Mouse (Mus musculus): ENCODE measurements around the gene Tpo. TPM values are rescaled to one million over a fixed set of nuclear protein-coding genes. Genes with fewer than 3 reads are reported as not detected.
A peak's percentile ranks its signal among the peaks of the same experiment; 100 is the strongest.

The Tpo gene
- total RNA-seq, 2 experiments from 2014 or later: 0.27 TPM; not detected in 1

DNA sequence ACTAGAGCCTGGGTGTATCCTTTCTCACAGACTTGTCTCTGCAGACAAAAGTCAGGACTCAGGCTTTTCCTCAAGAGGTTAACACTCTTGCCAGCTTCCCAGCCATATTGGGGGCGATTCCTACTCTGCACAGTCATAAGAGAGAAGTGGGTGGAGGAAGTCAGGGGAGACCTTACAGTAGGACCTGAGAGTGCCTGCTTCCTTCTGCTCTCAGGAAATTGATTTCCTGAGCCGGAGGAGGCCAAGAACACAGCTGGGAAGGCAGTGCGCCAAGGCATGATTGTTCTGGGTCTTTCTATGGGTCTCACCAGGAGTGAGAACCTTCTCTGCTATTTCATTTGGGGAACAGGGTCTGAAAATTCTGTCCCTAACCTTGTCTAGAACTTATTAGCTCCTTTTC is 48.5 kb downstream of the Tpo start:
- no peak for DNase-seq (ENCODE audit: extremely low spot score in 1 of 2, low spot score in 1 of 2)

DNA sequence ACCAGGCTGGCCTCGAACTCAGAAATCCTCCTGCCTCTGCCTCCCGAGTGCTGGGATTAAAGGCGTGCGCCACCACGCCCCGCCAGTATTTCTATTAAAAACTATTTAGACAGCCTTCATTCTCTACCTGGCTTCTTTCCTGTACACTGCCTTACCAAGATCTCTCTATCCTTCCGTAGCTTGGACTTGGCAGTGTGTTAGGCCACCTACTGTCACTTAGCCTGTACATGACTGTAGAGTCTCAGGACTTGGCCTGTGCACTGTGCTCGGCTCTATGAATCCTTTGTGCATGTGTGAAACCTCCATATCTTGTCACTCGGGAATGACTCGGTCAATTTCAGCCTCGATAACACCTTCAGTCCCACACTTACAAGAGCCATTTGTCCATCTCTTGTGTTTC is 55.4 kb downstream of the Tpo start:
- DNase-seq (ENCODE audit: extremely low spot score in 1 of 2, low spot score in 1 of 2): no peak

DNA sequence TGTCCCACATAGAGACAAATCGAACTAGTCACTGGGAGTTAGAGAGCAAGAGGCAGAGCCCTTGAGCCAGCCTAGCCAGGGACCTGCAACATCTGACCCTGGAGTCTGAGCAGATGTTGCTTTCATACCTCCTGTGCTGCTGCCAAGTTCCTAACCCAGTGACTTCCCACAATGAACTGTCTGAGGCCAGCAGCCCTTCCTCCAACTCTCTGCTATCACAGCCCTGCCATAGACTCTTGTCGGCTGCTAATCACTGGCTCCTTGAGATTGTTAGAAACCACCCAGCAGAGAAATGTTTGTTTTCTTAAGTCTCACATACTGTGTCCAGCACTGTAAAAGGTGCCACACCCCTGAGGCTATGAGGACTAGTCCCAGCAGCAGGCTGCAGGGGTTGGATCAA is 56.1 kb downstream of the Tpo start:
- no peak for DNase-seq (ENCODE audit: extremely low spot score in 1 of 2, low spot score in 1 of 2)

DNA sequence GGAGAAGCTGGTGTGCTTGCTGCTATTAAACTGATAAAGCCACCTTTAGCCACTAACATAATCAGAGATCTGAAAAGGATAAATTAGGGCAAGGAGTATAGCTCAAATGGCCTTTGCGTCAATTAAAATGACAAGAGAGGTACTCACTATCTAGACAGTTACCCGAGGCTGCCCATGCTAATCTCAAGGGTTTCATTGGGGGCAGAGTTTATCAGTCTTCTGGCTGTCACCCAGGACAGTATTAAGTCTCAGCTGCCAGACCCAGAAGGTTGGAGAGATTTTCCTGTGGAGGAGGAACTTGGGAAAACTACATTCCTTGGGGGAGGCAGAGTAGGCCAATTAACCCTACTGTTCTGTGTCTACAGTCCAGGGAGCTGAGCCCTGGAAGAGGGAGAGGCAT is 63.1 kb downstream of the Tpo start:
- DNase-seq (ENCODE audit: extremely low spot score in 1 of 2, low spot score in 1 of 2): no peak

DNA sequence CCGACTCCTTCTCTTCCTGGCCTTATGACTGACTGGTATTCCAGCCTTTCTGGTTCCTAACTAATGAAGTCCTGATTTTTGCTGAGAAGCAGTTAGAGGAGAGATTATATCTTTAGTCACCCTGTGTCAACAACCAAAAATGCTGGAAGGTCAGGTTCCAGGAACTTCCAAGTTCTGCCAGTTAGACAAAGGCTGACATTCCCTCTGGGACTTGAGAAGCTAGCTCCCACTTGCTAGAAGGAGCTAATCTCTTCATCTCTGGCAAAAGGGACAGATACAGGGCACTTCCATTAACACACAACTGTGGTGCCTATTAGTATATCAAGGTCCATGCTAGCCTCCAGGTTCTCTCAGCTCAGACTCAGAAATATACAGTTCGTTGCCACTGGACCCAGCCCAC is 64.6 kb downstream of the Tpo start:
- DNase-seq (ENCODE audit: extremely low spot score in 1 of 2, low spot score in 1 of 2): no peak

DNA sequence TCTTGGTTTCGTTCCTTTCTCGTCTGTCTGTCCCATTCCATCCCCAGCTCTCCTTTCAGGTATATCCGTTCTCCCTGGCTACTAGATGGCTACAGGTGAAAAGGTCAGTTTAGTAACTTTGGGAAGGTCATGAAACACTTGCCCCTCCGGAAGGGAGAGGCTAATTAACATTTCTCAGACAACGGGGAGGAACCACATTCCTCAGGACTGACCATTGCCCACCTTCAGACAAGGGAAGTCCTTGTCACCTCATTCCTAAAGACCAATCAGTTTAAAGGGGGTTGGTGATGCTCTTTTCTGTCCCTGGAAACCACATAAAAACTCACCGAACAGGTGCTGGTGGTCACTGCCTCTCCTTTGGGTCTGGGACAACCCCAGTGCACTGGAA is 70.3 kb downstream of the Tpo start:
- DNase-seq (ENCODE audit: extremely low spot score in 1 of 2, low spot score in 1 of 2): no peak

DNA sequence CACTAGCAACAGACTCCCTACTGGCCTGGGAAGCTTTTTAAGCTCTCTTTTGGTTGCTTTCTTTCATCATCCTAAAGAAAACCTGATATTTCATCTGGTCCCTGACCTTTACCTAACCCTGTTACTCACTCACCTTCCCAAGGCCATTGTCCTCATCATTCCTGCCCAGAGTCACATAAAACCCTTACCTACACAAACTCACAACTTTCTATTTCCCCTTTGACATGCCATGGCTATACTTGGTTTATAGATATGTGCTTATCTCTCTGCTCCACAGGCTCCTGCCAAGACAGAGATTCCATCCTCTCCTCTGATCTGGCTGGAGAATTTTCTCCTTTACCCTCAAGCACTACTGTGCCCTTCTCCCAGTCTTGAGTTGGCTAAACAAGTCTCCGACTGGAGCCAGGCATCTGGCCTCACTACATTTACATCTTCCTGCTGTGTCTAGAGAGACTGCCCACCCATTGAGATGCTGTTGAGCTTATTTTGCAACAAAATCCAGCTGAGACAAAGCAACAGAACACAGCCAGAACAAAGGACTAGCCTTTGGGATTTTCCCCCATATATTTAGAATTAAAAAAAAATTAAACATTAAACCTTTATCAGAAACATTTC is 70.8 kb downstream of the Tpo start:
- no peak for DNase-seq (ENCODE audit: extremely low spot score in 1 of 2, low spot score in 1 of 2)

DNA sequence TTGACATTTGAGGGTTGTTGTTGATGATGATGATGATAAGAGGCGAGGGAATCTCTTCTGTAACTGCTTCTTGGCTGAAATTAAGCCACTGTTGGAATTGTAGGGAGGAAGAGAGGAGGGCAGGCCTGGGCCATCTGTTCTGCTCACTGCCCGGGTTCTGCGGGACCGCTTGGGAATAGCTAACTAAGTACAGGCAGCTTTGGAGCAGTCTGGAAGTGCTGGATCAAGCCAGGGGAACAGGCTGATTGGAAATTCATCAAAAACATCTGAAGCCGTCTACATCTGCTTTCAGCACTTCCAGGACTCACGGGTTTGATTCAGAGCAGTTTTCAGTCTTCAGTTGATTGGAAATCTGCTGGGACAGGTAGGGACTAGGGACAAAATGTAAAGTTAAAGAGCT is 74.4 kb downstream of the Tpo start:
- no peak for DNase-seq (ENCODE audit: extremely low spot score in 1 of 2, low spot score in 1 of 2)

DNA sequence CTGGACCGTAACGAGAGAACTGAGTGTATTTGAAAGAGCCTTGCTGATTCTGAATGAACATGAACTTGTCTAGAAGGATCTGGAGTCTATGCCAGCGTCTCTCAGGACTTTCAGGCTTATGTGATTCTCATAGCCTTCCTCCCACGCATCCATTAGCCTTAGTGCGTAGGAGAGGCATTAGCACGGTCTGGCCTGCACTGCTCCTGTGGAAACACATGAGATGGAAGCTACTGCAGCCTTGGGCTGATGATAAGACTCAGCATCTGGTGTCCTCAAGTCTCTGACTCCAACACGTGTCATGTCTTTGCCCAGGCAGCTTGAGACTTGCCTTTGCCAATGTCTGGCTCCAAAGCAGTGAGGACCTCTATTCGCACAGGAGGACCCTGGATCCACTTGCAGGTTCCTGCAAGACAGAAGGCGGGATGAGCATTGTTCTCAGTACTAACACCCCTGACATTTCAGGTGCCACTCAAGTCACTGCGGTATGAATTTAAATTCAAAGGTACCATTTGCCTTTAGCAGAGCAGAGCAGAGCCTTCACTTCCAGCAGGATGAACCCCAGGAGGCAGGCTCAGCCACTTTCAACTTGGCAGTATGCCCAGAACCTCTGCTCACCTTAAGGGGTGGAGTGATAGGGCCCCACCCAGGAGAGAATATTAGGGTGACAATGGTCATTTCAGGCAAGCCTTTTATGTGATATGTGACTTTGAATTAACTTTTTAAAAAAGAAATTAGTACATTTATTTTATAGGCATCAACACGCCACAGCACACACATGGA is 77.5 kb downstream of the Tpo start:
- no peak for DNase-seq (ENCODE audit: extremely low spot score in 1 of 2, low spot score in 1 of 2)

DNA sequence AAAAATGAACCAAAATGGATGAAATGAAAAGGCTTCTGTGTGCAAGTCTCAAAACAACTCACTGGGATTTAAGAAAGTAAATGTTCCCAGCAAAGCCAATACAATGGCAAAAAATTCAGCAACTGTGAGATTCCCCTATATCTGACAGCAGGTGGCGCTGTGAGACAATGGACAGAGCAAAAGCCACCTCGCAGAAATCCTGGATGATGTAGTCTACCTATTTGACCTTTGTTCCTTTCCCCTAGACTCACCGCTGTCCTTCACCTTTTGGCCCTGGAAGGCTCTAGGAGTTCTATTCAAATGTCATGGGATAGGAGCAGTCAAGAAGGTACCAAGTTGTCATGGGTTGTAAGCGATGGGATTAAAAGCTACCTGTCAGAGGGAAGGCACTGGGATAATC is 82.2 kb downstream of the Tpo start:
- DNase-seq (ENCODE audit: extremely low spot score in 1 of 2, low spot score in 1 of 2): peak in 1 of 2 experiments; percentile 72

DNA sequence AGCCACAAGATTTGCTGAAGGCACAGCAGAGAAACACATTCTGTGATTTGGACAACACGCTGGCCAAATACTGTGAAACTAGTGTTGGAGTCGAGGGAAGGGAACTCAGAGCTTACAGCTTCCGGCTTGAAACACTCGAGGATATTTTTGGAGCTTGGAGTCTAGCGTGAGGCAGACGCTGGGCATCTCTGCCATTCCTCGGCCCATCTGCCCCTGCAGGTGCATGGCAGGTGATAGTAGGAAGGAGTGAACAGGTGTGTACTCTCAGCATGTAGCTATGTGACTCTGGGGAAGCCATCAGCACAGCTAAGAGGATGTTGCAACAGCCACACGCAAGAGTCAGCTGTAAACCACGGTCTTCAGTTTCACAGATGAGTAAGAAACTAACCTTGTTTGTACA is 82.6 kb downstream of the Tpo start:
- no peak for DNase-seq (ENCODE audit: extremely low spot score in 1 of 2, low spot score in 1 of 2)

DNA sequence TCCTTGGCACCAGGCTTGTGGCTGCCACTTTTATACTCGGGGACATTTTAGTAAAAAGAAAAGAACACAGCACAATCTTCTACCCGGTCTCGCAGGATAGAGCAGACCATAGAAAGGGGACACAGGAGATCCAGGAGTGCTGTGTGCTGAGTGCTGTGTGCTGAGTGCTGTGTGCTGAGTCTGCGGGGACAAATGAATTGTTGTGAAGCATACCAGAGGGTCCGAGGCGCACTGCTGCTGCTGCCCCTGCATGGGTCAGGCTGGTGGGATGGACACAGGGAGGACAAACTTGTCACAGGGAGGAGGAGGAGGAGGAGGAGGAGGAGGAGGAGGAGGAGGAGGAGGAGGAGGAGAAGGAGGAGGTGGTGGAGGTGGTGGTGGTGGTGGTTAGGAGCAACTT is 83.6 kb downstream of the Tpo start:
- no peak for DNase-seq (ENCODE audit: extremely low spot score in 1 of 2, low spot score in 1 of 2)

DNA sequence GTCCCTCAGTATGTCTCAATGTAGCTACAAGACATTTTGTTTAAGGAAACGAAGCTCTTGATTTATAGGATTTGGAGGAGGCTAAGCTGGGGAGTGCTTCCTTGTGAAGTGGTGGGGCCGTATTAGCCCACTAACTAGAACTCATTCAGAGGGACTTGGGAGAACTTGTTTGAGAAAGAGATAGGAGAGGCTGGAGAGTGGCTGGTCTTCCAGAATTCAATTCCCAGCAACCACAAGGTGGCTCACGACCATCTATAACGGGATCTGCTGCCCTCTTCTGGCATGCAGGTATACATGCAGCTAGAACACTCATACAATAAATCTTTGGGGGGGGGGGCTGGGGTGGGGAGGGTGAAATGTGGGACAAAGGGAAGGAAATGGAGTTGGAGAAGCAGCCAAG is 92.3 kb downstream of the Tpo start:
- peak in 1 of 2 experiments; percentile 33 for DNase-seq (ENCODE audit: extremely low spot score in 1 of 2, low spot score in 1 of 2)

DNA sequence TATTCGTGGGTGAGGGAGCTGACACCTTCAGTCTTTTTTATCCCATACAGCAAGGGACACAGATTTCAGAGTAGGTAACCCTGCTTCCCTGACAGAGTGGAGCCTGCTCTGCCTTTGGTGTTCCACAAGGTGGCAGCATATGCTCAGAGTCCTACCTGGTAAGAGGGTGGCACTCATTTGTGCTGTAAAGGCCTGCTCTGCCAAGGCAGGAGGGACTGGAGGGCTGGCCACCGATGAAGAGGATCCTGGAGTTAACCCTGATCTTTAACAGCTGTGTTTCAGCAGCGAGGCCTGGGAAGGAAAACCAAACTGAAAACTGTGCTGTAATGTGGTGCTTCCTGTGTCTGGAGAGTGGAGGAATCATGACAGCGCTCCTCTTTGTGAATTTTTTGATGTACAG is 92.9 kb downstream of the Tpo start:
- peak in 1 of 2 experiments; percentile 50 for DNase-seq (ENCODE audit: extremely low spot score in 1 of 2, low spot score in 1 of 2)

DNA sequence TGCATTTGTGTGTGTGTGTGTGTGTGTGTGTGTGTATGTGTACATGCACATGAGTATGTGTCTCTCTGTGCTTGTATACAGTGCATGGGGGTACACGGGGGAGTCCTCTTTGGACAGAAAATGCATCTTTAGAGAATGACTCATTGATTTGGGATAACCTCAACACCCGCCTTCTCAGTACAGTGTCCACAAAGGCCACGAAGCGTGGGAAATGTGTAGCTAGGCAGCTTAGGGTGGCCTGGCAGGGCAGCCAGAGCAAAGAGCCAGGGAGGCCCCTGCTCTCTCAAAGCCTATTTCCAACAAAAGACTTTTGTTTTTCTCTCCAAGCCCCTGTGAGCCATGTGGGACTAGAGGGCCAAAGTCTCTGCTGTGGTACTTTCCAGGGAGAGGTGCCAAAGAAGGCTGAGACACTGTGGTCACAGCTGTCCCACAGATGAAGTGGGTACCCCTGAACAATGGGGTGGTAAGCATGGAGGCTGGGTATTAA is 95.8 kb downstream of the Tpo start:
- no peak for DNase-seq (ENCODE audit: extremely low spot score in 1 of 2, low spot score in 1 of 2)

DNA sequence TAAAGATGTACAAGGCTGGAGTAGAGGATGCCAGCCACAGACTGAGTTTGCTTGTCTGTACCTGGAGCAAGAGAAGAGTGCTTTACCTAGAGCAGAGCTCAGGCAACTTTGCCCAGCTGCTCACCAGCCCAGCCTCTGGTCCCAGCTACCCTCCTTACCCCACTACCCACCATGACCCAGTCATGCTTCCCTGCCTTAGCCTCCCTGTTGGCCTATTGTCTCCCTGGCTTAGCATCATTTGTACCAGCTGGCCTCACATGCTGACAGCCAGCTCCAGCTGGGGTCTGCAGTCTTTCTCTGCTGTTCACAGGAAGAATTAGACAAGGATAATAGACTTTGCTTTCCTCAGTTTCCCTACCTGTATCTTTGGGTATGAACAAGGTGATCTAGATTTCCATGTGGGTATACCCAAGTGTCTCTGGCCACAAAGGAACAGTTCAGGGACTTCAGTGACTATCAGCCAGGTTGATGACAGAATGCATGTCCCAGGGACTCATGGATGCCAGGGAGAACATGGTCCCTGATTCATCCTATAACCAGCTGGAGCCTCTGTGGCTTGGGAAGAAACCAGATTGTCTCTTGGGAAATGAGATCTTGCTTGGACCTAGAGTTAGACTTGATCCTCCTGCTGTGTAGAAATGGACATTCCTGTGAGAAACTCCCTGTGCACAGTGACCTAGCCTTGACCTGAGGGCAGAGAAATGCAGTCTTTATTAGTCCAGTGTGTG is 96.4 kb downstream of the Tpo start:
- no peak for DNase-seq (ENCODE audit: extremely low spot score in 1 of 2, low spot score in 1 of 2)

DNA sequence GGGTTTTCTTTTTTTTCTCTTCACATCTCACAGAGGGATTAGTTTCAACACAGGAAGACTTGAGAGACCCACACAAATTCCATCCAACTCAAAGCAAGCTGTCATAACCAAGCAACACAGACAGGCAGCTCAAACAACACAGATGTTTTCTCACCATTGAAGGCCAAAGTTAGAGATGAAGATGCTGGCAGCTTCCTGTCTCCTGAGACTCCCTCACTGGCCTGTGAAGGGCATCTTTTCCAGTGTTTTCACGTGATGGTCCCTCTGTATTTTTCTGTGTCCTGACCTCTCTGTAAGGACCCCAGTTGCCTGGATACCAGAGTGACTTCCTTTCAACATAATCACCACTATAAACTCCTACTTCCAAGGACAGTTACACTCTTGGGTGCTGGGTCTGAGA is 97.0 kb downstream of the Tpo start:
- no peak for DNase-seq (ENCODE audit: extremely low spot score in 1 of 2, low spot score in 1 of 2)

DNA sequence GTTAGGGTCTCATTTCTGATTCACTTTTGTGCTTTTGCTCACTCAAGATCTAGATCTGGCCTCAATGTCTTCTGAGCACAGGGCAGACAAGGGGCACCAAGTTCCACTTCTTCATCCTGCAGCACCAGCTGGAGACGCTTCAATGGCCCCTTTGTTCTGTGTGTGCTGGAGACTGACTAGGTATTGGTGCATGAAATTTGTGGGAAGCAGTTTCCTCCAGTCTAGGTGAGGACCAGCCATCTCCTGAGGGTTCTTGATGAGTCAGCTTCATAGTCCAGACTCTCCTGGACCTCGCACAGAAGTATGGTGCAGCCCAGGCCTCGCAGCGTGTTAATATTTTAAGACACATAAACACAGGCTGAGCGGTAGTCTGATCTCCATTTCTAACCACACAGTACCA is 97.7 kb downstream of the Tpo start:
- no peak for DNase-seq (ENCODE audit: extremely low spot score in 1 of 2, low spot score in 1 of 2)

DNA sequence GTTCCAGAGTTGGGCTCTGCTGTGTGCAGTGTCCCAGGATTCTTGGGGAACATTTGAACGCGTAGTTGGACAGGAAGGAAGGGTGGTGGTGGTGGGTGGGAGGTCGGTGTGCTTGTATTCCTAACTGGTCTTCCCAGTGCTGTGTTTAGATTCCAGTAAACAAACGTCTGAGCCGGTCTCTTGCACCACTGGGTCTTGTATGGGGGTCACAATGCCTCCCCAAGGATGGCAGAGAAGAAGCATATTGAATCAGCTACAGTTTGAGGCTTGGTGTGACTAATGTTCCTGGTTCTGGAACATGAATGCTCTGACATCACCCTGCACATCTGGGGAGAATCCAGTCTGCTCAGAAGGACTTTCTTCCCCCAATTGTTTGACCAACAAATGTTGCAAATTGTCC is 101.9 kb downstream of the Tpo start:
- no peak for DNase-seq (ENCODE audit: extremely low spot score in 1 of 2, low spot score in 1 of 2)

DNA sequence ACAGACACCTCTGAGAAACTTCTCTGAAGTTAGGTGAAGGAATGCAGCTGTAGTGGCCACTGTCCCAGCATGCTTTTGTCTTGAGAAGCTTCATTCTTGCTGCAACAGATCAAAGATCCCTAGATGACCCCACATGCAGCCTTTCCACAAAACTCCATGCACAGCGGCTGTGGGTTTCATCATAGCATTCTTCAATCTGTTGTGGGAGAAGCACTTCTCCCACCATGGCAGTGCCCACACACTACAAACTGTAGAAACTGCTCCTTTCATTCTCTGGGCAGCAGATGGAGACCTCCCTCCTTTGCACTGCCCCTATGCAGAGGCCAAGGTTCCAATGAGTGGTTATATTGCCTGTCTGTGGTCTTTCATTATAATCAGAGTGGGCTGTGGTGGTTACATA is 103.3 kb downstream of the Tpo start:
- DNase-seq (ENCODE audit: extremely low spot score in 1 of 2, low spot score in 1 of 2): no peak

DNA sequence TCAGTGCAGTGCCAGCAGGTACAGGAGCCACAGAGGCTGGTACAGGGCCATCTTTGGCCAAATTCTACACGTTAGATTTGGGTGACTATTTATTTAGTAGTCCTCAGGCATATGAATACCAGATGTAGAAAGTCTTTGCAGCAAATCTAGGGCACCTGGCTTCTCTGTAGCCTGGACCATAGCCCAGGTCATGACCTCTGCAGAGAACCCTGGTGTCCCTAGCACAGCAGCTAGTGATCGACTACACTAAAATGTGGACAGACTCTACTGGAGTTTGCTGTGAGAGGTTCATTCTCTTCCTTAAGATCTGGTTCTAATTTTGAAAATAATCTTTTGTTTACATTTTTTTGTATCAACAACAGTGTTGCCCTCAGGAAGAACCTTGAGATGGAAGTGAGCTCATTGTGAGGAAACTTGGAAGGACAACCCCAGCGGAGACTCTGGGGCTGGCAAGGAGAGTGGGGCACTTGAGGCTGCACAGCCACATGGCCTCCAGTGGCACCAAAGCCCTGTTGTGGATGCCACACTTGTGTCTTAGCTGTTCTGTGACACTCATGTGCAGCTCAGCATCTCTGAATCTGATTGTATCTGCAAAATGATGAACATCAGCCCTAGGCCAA is 104.6 kb downstream of the Tpo start:
- no peak for DNase-seq (ENCODE audit: extremely low spot score in 1 of 2, low spot score in 1 of 2)

Measured in layer of hippocampus, postnatal 25 days (tissue).